Mouse (Mus musculus) G1E (cell line): Measurements from ENCODE around the gene Ebf1. TPM values are rescaled to one million over a fixed set of nuclear protein-coding genes. Genes with fewer than 3 reads are reported as not detected.

ENCODE experiments used
- ATAC-seq: 2 replicates; pipeline ENCODE4 v1.8.0; 2016; ENCODE audit warnings: mild to moderate bottlenecking; ENCODE audit not compliant: insufficient number of reproducible peaks, poor library complexity, low FRiP score, severe bottlenecking; ENCODE audit errors: extremely low read depth
- DNase-seq: peaks from one replicate; pipeline ENCODE4 v3.0.0; 2012; ENCODE audit warnings: low spot score
- H3K27me3 ChIP-seq: 2 replicates; pipeline ENCODE4 v1.6.1; 2012; ENCODE audit warnings: mild to moderate bottlenecking, low read length, inconsistent platforms; ENCODE audit not compliant: insufficient read depth
- H3K36me3 ChIP-seq: replicated peaks from 2 replicates; pipeline ENCODE3; 2012; ENCODE audit warnings: mild to moderate bottlenecking, inconsistent platforms
- H3K4me1 ChIP-seq: 2 replicates; pipeline ENCODE4 v1.6.1; 2012; ENCODE audit warnings: low read depth, low read length, inconsistent platforms, mixed read lengths; ENCODE audit not compliant: insufficient read depth
- H3K4me3 ChIP-seq: 2 replicates; pipeline ENCODE4 v1.5.1; 2012; ENCODE audit warnings: low read depth, mild to moderate bottlenecking, inconsistent platforms, low read length, moderate library complexity, mixed read lengths
- H3K9me3 ChIP-seq: replicated peaks from 2 replicates; pipeline ENCODE4 v1.6.1; 2012; ENCODE audit warnings: inconsistent platforms
- CTCF ChIP-seq: IDR thresholded peaks from 2 replicates; pipeline ENCODE4 v1.5.1; 2012; ENCODE audit warnings: low read depth, low read length, inconsistent platforms, mixed read lengths
- GATA1 ChIP-seq: IDR thresholded peaks from 2 replicates; pipeline ENCODE4 v1.6.1; 2012; ENCODE audit warnings: borderline replicate concordance, low read length, inconsistent platforms, mixed read lengths
- GATA2 ChIP-seq: IDR thresholded peaks from 2 replicates; pipeline ENCODE4 v1.6.1; 2012; ENCODE audit warnings: low read depth, low read length, inconsistent platforms, borderline replicate concordance
- POLR2AphosphoS5 ChIP-seq: IDR thresholded peaks from 2 replicates; pipeline ENCODE4 v1.6.1; 2012; ENCODE audit warnings: low read depth, low read length, inconsistent platforms; ENCODE audit not compliant: insufficient replicate concordance
- TAL1 ChIP-seq: conservative IDR thresholded peaks from 2 replicates; pipeline ENCODE4 v1.6.1; 2012; ENCODE audit warnings: low read depth, low read length, inconsistent platforms, mixed read lengths
- polyA plus RNA-seq: library from polyadenylated mRNA; stranded (reverse); fragments of >175 nt; gene quantifications from 2 replicates; pipeline ENCODE4 v1.2.3, GENCODE M21; 2012
- total RNA-seq, 2 experiments: library from RNA; stranded (forward) in 1 of 2; stranded (reverse) in 1 of 2; fragments of 200-1000 nt in 1 of 2; fragments of >200 nt in 1 of 2; fragmentation: Nextera tagmentation in 1 of 2; gene quantifications; 2 replicates each; pipeline ENCODE4 v1.2.3; 2014 to 2017

Gene Ebf1
- total and polyA plus RNA-seq, 3 experiments = 0.05 TPM; not detected in 2

DNA sequence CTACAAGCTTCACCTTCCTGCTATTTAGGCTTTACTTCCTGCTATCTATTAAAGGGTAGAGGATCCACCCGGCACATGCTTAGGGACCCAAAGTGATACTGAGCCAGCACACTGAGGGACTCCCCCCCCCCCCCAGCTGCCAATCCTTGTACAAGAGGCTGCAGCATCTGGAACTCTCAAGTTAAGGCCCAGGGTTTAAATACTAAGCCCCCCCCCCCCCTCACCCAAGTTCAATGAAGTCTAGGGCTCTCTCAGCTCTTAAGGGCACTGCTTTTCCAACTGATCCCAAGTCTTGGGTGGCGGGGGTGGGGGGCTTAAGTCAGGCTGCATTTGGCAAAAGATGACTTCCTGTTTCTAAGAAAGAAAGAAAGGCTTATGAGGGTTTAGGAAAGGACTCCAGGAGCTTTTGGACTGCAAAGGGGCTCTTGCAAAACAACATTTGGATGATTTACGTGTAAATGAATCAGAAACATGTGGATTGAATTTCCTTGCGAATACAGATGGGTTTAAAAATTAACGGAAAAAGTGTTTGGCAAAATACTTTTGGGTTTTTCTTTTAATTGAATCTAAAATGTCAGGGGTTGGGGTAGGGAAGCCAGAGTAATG lies 385.7 kb downstream of the Ebf1 start:
- no peaks in the 10 kb centered on the region for H3K36me3 ChIP-seq
- H3K4me1 ChIP-seq = no peaks in the 10 kb centered on the region
- no peak overlapping the region for H3K4me3 ChIP-seq
- no peaks in the 10 kb centered on the region for H3K27me3 ChIP-seq
- TF ChIP-seq GATA2 (no peak), TAL1 (no peak), CTCF (no peak), GATA1 (no peak), POLR2AphosphoS5 (no peak)
- DNase-seq = no peak
- no peaks in the 10 kb centered on the region for H3K9me3 ChIP-seq
- ATAC-seq = no peak

- ATAC-seq (no peak), DNase-seq (no peak)
- H3K27me3 ChIP-seq = no peaks in the 10 kb centered on the region
- no peak for TF ChIP-seq TAL1
- TF ChIP-seq GATA2 = no peak
- no peak for TF ChIP-seq CTCF
- no peak for TF ChIP-seq GATA1
- TF ChIP-seq POLR2AphosphoS5 = no peak
- H3K36me3 ChIP-seq = no peaks in the 10 kb centered on the region
- H3K9me3 ChIP-seq = no peaks in the 10 kb centered on the region
- no peak overlapping the region for H3K4me3 ChIP-seq
- H3K4me1 ChIP-seq = no peaks in the 10 kb centered on the region
These were observed 386.8 kb downstream of the Ebf1 start for GRCm38 (mm10) chr11:45003716-45004437.

GRCm38 (mm10) chr11:45007311-45007710 lies 390.2 kb downstream of the Ebf1 start:
- H3K4me1 ChIP-seq = no peaks in the 10 kb centered on the region
- no peaks in the 10 kb centered on the region for H3K36me3 ChIP-seq
- H3K9me3 ChIP-seq = no peaks in the 10 kb centered on the region
- H3K4me3 ChIP-seq = no peak overlapping the region
- DNase-seq = no peak
- TF ChIP-seq GATA2 = no peak
- TF ChIP-seq POLR2AphosphoS5 = no peak
- TF ChIP-seq CTCF = no peak
- TF ChIP-seq TAL1 = no peak
- TF ChIP-seq GATA1 = no peak
- no peak for ATAC-seq
- H3K27me3 ChIP-seq = no peaks in the 10 kb centered on the region

DNA sequence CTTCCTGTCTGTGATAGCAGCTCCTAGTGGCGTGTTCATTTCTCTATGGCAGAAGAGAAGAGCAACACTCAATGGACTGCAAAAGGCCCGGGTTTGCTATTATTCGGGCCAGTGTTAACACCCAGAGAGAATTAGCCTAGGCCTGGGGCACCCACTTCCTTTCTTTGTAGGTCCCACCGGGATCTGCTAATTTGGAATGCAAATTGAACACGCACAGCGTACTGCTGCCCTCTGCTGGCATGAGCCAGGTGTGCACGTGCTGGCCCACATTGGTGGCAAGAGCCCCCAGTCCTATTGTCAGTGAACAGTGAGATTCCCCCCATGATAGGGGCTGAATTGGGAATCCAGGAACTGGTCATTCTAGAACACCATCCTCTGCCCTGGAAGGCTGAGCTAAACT lies 391.0 kb downstream of the Ebf1 start:
- no peaks in the 10 kb centered on the region for H3K4me1 ChIP-seq
- H3K4me3 ChIP-seq = no peak overlapping the region

GRCm38 (mm10) chr11:45008760-45009159 lies 391.6 kb downstream of the Ebf1 start:
- DNase-seq (no peak), ATAC-seq (no peak)
- no peaks in the 10 kb centered on the region for H3K36me3 ChIP-seq
- H3K4me3 ChIP-seq = no peak overlapping the region
- no peaks in the 10 kb centered on the region for H3K4me1 ChIP-seq
- no peak for TF ChIP-seq POLR2AphosphoS5
- no peaks in the 10 kb centered on the region for H3K27me3 ChIP-seq
- no peaks in the 10 kb centered on the region for H3K9me3 ChIP-seq

More for the DNA sequence above, 391.0 kb downstream of the Ebf1 start:
- H3K27me3 ChIP-seq = no peaks in the 10 kb centered on the region
- H3K9me3 ChIP-seq = no peaks in the 10 kb centered on the region
- DNase-seq (peak; percentile 2), ATAC-seq (no peak)
- no peaks in the 10 kb centered on the region for H3K36me3 ChIP-seq
- TF ChIP-seq TAL1 (no peak), CTCF (peak; percentile 70)

GRCm38 (mm10) chr11:45012081-45012480 lies 395.0 kb downstream of the Ebf1 start:
- H3K4me3 ChIP-seq = no peak overlapping the region
- no peak for TF ChIP-seq GATA1
- no peak for TF ChIP-seq POLR2AphosphoS5
- TF ChIP-seq CTCF = no peak
- TF ChIP-seq GATA2 = no peak
- TF ChIP-seq TAL1 = no peak
- DNase-seq (no peak), ATAC-seq (no peak)
- no peaks in the 10 kb centered on the region for H3K4me1 ChIP-seq
- H3K36me3 ChIP-seq = no peaks in the 10 kb centered on the region
- no peaks in the 10 kb centered on the region for H3K9me3 ChIP-seq
- no peaks in the 10 kb centered on the region for H3K27me3 ChIP-seq

- ATAC-seq (no peak), DNase-seq (no peak)
- H3K36me3 ChIP-seq = no peaks in the 10 kb centered on the region
- TF ChIP-seq GATA2 = no peak
- TF ChIP-seq TAL1 = no peak
- no peak overlapping the region for H3K4me3 ChIP-seq
- no peaks in the 10 kb centered on the region for H3K27me3 ChIP-seq
- H3K4me1 ChIP-seq = no peaks in the 10 kb centered on the region
- H3K9me3 ChIP-seq = no peaks in the 10 kb centered on the region
These were observed 400.4 kb downstream of the Ebf1 start for GRCm38 (mm10) chr11:45017493-45017892.
